Mouse (Mus musculus) thymus, adult 2 months (tissue): ENCODE data around the gene Emp2. TPM values are rescaled to one million over a fixed set of nuclear protein-coding genes. Genes with fewer than 3 reads are reported as not detected.

Source experiments
- DNase-seq: peaks from one replicate; pipeline ENCODE4 v3.0.0; 2021
- H3K27ac ChIP-seq: fragments of 200-500 bp; 2 replicates; pipeline ENCODE4 v1.5.1; 2012; ENCODE audit warnings: low read length, control low read depth; ENCODE audit not compliant: control insufficient read depth, insufficient read depth
- H3K27me3 ChIP-seq: fragments of 200-500 bp; 2 replicates; pipeline ENCODE4 v1.6.1; 2012; ENCODE audit warnings: mild to moderate bottlenecking, low read length, moderate library complexity, mixed read lengths; ENCODE audit not compliant: control insufficient read depth, insufficient read depth
- H3K36me3 ChIP-seq: fragments of 200-500 bp; 2 replicates; pipeline ENCODE4 v1.6.1; 2012; ENCODE audit warnings: mild to moderate bottlenecking, low read length, moderate library complexity; ENCODE audit not compliant: control insufficient read depth, insufficient read depth
- H3K4me1 ChIP-seq: fragments of 200-500 bp; replicated peaks from 2 replicates; pipeline ENCODE4 v1.6.1; 2012; ENCODE audit warnings: low read length; ENCODE audit not compliant: control insufficient read depth, insufficient read depth
- H3K4me3 ChIP-seq: fragments of 200-500 bp; 2 replicates; pipeline ENCODE4 v1.5.1; 2012; ENCODE audit warnings: mild to moderate bottlenecking, low read length, control low read depth, moderate library complexity; ENCODE audit not compliant: control insufficient read depth, insufficient read depth
- CTCF ChIP-seq: fragments of 200-500 bp; IDR thresholded peaks from 2 replicates; pipeline ENCODE4 v1.5.1; 2012; ENCODE audit warnings: mild to moderate bottlenecking, control low read depth, low read length, moderate library complexity, borderline replicate concordance; ENCODE audit not compliant: control insufficient read depth, poor library complexity, insufficient read depth; ENCODE audit errors: extremely low read depth
- POLR2A ChIP-seq: fragments of 200-500 bp; IDR thresholded peaks from 2 replicates; pipeline ENCODE4 v1.6.1; 2012; ENCODE audit warnings: mild to moderate bottlenecking, low read length, control low read depth, moderate library complexity; ENCODE audit not compliant: control insufficient read depth, poor library complexity, insufficient read depth; ENCODE audit errors: extremely low read depth
- WGBS: fragments of 180-500 bp; shearing (Covaris S2); methylation state at CpG from one replicate; pipeline ENCODE4 v1.1.7; 2018; 5-methylcytosine and 5-hydroxymethylcytosine counted together
- polyA plus RNA-seq: library from polyadenylated mRNA; depleted of rRNA; stranded (reverse); fragments of >200 nt; gene quantifications from 2 replicates; pipeline ENCODE4 v1.2.3, GENCODE M21; 2012

Emp2 gene
- polyA plus RNA-seq, 1 experiment, result 20.0 TPM

GRCm38 (mm10) chr16:10311086-10311485, 2.7 kb downstream of the Emp2 start:
- H3K27me3 ChIP-seq, result peaks cover 2% of the 10 kb centered on the region; the same call in 1 of the 2 replicates
- 67% methylated on average over 3 of the region's 3 CpGs for WGBS
- H3K27ac ChIP-seq, result no peak overlapping the region
- no peaks in the 10 kb centered on the region for H3K36me3 ChIP-seq
- H3K4me1 ChIP-seq, result no peaks in the 10 kb centered on the region
- H3K4me3 ChIP-seq, result no peak overlapping the region
- TF ChIP-seq POLR2A (no peak), CTCF (no peak)
- DNase-seq, result no peak

GRCm38 (mm10) chr16:10310507-10310906, 3.3 kb downstream of the Emp2 start:
- 82% methylated on average over 5 of the region's 5 CpGs for WGBS
- no peak overlapping the region for H3K4me3 ChIP-seq
- H3K27ac ChIP-seq, result no peak overlapping the region

GRCm38 (mm10) chr16:10307351-10307750, 6.4 kb downstream of the Emp2 start:
- H3K27ac ChIP-seq, result no peak overlapping the region

More at GRCm38 (mm10) chr16:10310507-10310906, 3.3 kb downstream of the Emp2 start:
- DNase-seq, result no peak
- peaks cover 2% of the 10 kb centered on the region; the same call in 1 of the 2 replicates for H3K27me3 ChIP-seq
- no peak for TF ChIP-seq CTCF
- no peak for TF ChIP-seq POLR2A
- no peaks in the 10 kb centered on the region for H3K4me1 ChIP-seq
- H3K36me3 ChIP-seq, result no peaks in the 10 kb centered on the region

GRCm38 (mm10) chr16:10306101-10306500, 7.7 kb downstream of the Emp2 start:
- TF ChIP-seq POLR2A, result no peak
- TF ChIP-seq CTCF, result no peak
- no peaks in the 10 kb centered on the region for H3K27me3 ChIP-seq
- DNase-seq, result no peak
- H3K4me1 ChIP-seq, result no peaks in the 10 kb centered on the region
- 47% methylated on average over 3 of the region's 3 CpGs for WGBS
- no peak overlapping the region for H3K27ac ChIP-seq
- no peaks in the 10 kb centered on the region for H3K36me3 ChIP-seq
- no peak overlapping the region for H3K4me3 ChIP-seq

More at GRCm38 (mm10) chr16:10307351-10307750, 6.4 kb downstream of the Emp2 start:
- no peak overlapping the region for H3K4me3 ChIP-seq
- 91% methylated on average over 5 of the region's 5 CpGs for WGBS
- H3K4me1 ChIP-seq, result no peaks in the 10 kb centered on the region
- no peaks in the 10 kb centered on the region for H3K36me3 ChIP-seq
- H3K27me3 ChIP-seq, result no peaks in the 10 kb centered on the region
- TF ChIP-seq POLR2A, result no peak
- TF ChIP-seq CTCF, result no peak
- no peak for DNase-seq

GRCm38 (mm10) chr16:10301337-10301736, 12.4 kb downstream of the Emp2 start:
- H3K27me3 ChIP-seq, result no peaks in the 10 kb centered on the region
- H3K4me3 ChIP-seq, result no peak overlapping the region
- H3K27ac ChIP-seq, result no peak overlapping the region
- WGBS, result 25% methylated on average over 3 of the region's 3 CpGs
- H3K4me1 ChIP-seq, result no peaks in the 10 kb centered on the region
- no peak for DNase-seq
- no peak for TF ChIP-seq CTCF
- TF ChIP-seq POLR2A, result no peak
- no peaks in the 10 kb centered on the region for H3K36me3 ChIP-seq

DNA sequence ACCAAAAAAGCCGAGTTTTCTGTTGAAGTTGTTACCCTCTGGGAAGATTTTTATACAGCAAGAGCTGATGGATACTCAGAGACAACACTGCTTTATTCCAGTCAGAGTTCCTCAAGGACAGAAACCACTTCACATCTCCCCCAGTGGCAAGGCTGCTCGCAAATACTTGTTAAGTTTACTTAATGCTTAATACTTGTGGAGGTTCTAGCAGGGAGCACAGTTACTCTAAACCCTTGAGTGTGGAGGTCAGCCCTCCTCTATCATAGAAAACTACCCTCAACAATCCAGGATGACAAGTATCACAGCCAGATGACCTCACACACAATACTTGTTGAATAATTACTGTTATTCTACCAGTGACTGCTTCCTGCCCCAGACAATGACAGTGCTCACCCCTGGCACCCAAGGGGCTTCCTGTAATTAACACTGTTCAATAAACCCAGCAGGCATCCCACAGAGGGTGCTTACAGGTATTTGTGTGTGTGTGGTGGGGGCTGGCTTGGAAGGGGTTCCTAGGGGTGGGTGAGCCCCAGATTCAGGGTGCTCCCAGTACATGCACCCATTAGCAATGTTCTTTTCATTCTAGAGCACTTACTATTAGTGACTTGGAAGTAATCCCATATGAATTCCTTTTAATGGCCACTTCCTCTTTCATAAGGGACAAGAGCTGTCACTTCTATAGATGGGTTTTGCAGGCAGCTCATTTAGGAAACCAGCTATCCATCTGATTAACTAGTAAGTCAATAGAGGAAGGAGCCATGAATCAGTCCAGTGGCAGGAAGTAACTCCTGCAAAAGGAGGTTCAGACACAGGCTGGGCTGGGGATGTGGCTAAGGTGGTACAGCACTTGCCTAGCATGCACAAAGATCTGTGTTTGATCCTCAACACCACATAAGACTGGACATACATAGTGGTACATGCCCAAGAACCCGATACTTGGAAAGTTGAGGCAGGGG, 13.3 kb downstream of the Emp2 start:
- Histone ChIP-seq H3K27ac (no peak overlapping the region), H3K27me3 (no peaks in the 10 kb centered on the region), H3K36me3 (no peaks in the 10 kb centered on the region), H3K4me3 (no peak overlapping the region), H3K4me1 (no peaks in the 10 kb centered on the region)
- no peak for TF ChIP-seq POLR2A
- no peak for TF ChIP-seq CTCF
- DNase-seq, result no peak
- WGBS, result 85% methylated on average over 3 of the region's 3 CpGs
